Mouse (Mus musculus) megakaryocyte, embryonic 14.5 days (primary cell): Measurements from ENCODE around the gene Mrpl58. TPM values are rescaled to one million over a fixed set of nuclear protein-coding genes. Genes with fewer than 3 reads are reported as not detected.
A peak's percentile ranks its signal among the peaks of the same experiment; 100 is the strongest.

Experiments
- H3K27me3 ChIP-seq: replicated peaks from 2 replicates; pipeline ENCODE3; 2012; ENCODE audit warnings: inconsistent platforms
- H3K36me3 ChIP-seq: replicated peaks from 2 replicates; pipeline ENCODE3; 2012; ENCODE audit warnings: low read length, inconsistent platforms, mixed read lengths
- H3K4me1 ChIP-seq: 2 replicates; pipeline ENCODE4 v1.6.1; 2012; ENCODE audit warnings: inconsistent platforms
- H3K4me3 ChIP-seq: replicated peaks from 2 replicates; pipeline ENCODE3; 2012; ENCODE audit warnings: moderate library complexity, mild to moderate bottlenecking, inconsistent platforms
- H3K9me3 ChIP-seq: 2 replicates; pipeline ENCODE4 v1.6.1; 2012; ENCODE audit warnings: inconsistent platforms
- FLI1 ChIP-seq: IDR thresholded peaks from 2 replicates; pipeline ENCODE4 v1.6.1; 2012; ENCODE audit warnings: low read length, inconsistent platforms, mixed read lengths
- GATA1 ChIP-seq: IDR thresholded peaks from 3 replicates; pipeline ENCODE4 v1.6.1; 2012; ENCODE audit warnings: mixed read lengths, low read length, inconsistent platforms, borderline replicate concordance
- polyA plus RNA-seq: library from polyadenylated mRNA; stranded (reverse); fragments of >175 nt; gene quantifications from 2 replicates; pipeline ENCODE4 v1.2.3, GENCODE M21; 2012; ENCODE audit warnings: low replicate concordance; ENCODE audit not compliant: insufficient read depth

The Mrpl58 gene
- polyA plus RNA-seq, 1 experiment: 67.6 TPM

DNA sequence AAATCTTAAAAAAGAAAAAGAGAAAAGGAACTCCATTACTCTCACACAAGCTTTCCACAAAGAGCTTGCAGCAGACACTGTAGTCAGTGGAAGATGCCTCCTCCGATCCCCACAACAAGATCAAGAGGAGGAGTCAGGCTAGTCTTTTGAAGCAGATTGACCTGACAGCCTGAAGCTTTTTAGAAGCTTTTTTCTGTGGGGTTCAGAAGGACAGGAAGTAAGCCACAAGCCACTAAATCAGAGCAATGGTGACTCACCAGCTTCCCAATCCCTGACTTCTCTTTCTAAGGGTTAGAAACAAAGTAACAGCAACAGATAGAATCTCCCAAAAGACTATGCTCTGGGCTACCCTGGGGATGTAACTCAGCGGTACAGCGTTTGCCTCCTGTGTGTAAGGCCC lies 35.8 kb downstream of the Mrpl58 start:
- no peak for TF ChIP-seq GATA1
- no peak for TF ChIP-seq FLI1
- peaks cover 90% of the 10 kb centered on the region for H3K27me3 ChIP-seq
- H3K4me3 ChIP-seq: no peak overlapping the region
- peaks cover 23% of the 10 kb centered on the region for H3K9me3 ChIP-seq
- H3K4me1 ChIP-seq: peaks cover 19% of the 10 kb centered on the region
- H3K36me3 ChIP-seq: no peaks in the 10 kb centered on the region

DNA sequence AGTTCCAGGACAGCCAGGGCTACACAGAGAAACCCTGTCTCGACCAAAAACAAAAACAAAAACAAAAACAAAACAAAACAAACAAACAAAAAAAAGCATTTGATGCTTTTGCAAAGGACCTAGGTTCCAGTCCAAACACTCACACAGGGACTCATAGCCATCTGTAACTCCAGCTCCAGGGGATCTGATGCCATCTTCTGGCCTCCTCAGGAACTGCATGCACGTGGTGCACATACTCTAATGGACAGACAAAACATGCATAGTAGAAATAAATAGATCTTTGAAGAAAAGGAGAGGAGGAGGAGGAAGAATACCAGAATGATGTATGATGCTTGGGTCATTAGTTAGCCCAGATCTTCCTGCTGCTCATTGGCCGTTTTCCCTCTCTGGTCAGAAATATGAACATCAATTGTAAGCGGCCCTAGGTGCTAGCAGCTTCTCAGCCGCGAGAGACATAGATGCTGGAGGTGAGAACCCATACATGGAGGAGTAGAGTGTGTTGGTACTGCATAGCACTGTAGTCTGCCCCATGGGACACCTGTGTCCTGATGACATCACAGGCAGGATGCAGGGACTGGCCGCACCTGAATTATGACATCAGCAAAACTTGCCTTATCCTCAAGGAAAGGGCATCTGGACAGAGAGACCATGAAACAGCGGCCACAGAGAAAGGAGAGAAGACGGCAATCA lies 36.5 kb downstream of the Mrpl58 start, which contains the start of gene Trim80:
TSS of gene Trim80 (plus strand) at position 640 of the 690 bp plus-strand sequence.
- H3K27me3 ChIP-seq: peaks cover 87% of the 10 kb centered on the region

DNA sequence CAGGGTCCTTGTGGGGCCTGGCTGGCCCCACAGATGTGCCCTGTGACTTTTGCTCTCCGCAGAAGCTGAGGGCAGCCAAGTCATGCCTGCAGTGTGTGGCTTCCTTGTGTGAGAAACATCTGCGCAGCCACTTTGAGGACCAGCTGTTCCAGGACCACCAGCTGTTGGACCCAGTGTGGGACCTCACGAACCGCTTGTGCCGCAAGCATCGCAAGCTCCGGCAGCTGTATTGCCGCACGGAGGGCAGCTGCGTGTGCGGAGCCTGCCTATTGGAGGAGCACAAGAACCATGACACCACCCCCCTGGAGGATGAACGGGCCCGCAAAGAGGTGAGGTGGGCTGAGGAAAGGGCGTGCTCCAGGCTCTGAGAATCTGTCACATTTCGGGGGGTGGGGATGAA lies 37.9 kb downstream of the Mrpl58 start:
- H3K27me3 ChIP-seq: peaks cover 86% of the 10 kb centered on the region
- H3K4me1 ChIP-seq: peaks cover 19% of the 10 kb centered on the region
- peaks cover 23% of the 10 kb centered on the region for H3K9me3 ChIP-seq
- no peaks in the 10 kb centered on the region for H3K36me3 ChIP-seq
- TF ChIP-seq FLI1 (no peak), GATA1 (no peak)
- no peak overlapping the region for H3K4me3 ChIP-seq

More for the DNA sequence above, 36.5 kb downstream of the Mrpl58 start, which contains the start of gene Trim80:
- no peak within 1 kb of the TSS for H3K4me3 ChIP-seq
- TF ChIP-seq GATA1 (no peak), FLI1 (no peak)
- peaks cover 23% of the 10 kb centered on the region for H3K9me3 ChIP-seq
- no peaks in the 10 kb centered on the region for H3K36me3 ChIP-seq
- H3K4me1 ChIP-seq: peaks cover 23% of the 10 kb centered on the region

DNA sequence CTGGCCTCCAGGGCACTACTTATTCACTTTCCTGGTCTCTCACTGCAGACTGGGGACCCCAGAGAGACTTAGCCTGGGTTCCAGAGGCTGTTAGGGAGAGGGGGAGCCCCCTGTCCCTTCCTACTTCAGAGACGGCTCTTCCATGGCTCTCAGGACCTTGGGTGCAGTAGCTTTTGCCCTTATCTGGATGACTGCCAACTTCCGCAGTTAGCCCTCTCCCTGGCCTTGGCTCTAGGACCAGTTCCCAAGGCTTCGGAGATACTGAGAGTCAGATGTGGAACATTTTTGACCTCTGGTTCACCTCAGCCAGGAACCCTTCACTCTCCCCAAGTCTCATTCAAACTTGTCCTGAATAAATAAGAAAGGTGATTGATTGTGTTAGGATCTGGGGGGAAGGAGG lies 43.4 kb downstream of the Mrpl58 start:
- no peak for TF ChIP-seq FLI1
- TF ChIP-seq GATA1: no peak
- peaks cover 89% of the 10 kb centered on the region for H3K27me3 ChIP-seq
- H3K4me3 ChIP-seq: no peak overlapping the region
- H3K4me1 ChIP-seq: peaks cover 41% of the 10 kb centered on the region
- no peaks in the 10 kb centered on the region for H3K36me3 ChIP-seq
- H3K9me3 ChIP-seq: 0 out of 2 replicates have a peak, but pooled peaks cover 8% of the 10 kb centered on the region

DNA sequence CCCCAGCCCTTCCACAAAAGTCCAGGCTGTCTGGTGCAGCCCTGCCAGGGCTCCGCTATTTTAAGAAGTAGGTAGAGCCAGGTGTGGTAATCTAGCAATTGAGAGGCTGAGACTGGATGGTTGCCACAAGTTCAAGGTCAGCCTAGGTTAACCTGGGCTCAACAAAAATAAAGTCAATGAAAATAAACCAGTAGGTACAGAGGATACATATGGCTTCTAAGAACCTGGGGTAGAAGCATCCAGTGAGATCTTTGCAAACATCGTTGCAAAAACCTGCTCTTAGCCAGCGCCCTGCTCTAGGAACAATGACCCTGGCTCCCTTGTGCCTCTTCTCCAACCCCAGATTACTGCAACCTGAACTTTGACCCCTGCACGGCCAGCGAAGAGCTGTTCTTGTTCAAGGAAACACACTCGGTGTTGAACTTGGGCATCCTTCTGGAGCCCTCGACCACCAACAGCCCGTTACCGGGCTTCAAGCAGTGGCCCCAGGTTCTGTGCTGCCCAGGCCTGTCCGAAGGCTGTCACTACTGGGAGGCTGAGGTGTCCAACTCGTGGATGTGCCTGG lies 43.9 kb downstream of the Mrpl58 start:
- Histone ChIP-seq H3K36me3 (no peaks in the 10 kb centered on the region), H3K27me3 (peaks cover 90% of the 10 kb centered on the region), H3K9me3 (0 out of 2 replicates have a peak, but pooled peaks cover 8% of the 10 kb centered on the region), H3K4me1 (peaks cover 45% of the 10 kb centered on the region), H3K4me3 (no peak overlapping the region)
- TF ChIP-seq GATA1 (no peak), FLI1 (no peak)

DNA sequence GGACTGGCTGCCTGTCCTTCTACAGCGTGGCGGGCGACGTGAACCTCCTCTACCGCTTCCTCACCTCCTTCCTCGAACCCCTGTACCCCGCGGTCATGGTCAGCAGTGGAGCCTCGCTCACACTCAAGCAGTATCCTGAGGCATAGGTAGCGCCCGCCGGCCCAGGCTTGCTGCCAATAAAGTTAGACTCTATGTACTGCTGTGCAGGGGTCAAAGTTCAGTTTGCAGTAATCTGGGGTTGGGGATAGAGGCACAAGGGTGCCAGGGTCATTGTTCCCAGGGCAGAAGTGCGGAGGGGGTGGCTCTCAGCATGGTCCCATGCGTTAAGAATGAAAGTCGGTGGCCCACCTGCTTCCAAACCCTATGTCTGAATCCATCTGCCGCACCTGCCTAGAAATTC lies 44.5 kb downstream of the Mrpl58 start:
- TF ChIP-seq FLI1 (no peak), GATA1 (no peak)
- H3K27me3 ChIP-seq: peaks cover 89% of the 10 kb centered on the region
- H3K4me1 ChIP-seq: peaks cover 45% of the 10 kb centered on the region
- peak overlapping the region; percentile 53 for H3K4me3 ChIP-seq
- H3K9me3 ChIP-seq: 0 out of 2 replicates have a peak, but pooled peaks cover 8% of the 10 kb centered on the region
- H3K36me3 ChIP-seq: no peaks in the 10 kb centered on the region

DNA sequence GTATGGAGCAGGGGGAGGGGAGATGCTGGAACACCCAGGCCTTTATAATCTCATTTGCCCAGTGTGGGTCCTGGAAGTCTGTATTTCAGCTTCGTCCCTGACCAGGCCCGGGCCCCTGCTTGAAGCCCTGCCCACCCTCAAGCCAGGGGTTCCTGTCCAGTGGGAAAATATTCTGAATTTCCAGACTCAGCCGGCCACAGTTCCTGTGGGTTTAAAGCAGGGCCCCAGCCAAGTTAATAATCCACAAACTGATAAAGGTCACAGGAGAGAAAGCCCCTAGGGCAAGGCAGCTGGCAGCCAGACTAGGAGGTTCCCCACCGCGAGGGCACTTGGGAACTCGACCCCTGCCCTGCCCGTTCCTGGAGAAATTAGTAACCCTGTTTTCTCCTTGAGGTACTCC lies 45.4 kb downstream of the Mrpl58 start:
- no peaks in the 10 kb centered on the region for H3K36me3 ChIP-seq
- 0 out of 2 replicates have a peak, but pooled peaks cover 5% of the 10 kb centered on the region for H3K9me3 ChIP-seq
- H3K4me1 ChIP-seq: peaks cover 45% of the 10 kb centered on the region
- peaks cover 88% of the 10 kb centered on the region for H3K27me3 ChIP-seq
- no peak overlapping the region for H3K4me3 ChIP-seq
- TF ChIP-seq GATA1: no peak
- TF ChIP-seq FLI1: no peak

DNA sequence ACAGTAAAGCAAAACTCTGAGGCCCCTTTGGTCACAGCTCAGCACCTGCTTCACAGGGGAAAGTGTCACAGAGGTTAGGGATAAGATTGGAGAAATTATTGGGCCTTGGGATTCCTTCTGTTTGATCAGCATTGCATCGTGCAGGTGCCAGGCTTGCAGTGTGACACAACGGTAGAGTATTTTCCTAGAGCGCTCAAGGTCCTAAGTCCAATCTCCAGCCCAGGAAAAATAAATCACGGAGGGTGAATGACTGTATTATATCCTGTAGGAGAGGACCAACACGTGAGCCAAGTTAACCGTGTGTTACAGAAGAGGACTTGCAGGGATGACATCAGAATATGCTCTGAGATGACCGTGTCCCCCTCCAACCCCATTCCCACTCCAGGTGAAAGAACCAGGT lies 46.6 kb downstream of the Mrpl58 start:
- no peaks in the 10 kb centered on the region for H3K36me3 ChIP-seq
- peaks cover 82% of the 10 kb centered on the region for H3K27me3 ChIP-seq
- H3K9me3 ChIP-seq: peaks cover 15% of the 10 kb centered on the region
- no peak for TF ChIP-seq FLI1
- TF ChIP-seq GATA1: no peak
- H3K4me1 ChIP-seq: peaks cover 40% of the 10 kb centered on the region
- H3K4me3 ChIP-seq: no peak overlapping the region

DNA sequence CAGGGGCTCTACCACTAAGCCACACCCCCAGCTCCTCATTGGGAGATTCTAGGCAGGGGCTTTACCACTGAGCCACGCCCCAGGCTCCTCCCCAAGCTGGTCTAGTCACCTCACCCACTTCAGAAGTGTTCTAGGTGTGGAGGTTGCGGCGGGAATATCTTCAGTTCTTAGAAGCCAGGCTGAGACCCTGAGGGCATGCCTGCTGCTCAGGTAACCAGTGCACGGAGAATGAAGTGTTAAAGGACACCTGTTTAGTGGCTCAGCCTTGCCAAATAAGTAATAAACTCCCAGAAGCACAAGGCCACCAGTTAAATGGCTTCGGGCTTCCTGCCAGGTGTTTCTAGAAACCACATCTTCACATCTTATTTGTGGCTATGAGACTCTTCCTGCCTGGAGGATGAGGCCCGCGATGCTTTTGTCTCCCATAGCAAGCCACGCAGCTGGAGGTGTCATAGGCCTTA lies 48.3 kb downstream of the Mrpl58 start:
- no peak for TF ChIP-seq GATA1
- no peak for TF ChIP-seq FLI1
- Histone ChIP-seq H3K36me3 (no peaks in the 10 kb centered on the region), H3K9me3 (peaks cover 28% of the 10 kb centered on the region), H3K4me1 (peaks cover 31% of the 10 kb centered on the region), H3K27me3 (peaks cover 81% of the 10 kb centered on the region), H3K4me3 (no peak overlapping the region)

DNA sequence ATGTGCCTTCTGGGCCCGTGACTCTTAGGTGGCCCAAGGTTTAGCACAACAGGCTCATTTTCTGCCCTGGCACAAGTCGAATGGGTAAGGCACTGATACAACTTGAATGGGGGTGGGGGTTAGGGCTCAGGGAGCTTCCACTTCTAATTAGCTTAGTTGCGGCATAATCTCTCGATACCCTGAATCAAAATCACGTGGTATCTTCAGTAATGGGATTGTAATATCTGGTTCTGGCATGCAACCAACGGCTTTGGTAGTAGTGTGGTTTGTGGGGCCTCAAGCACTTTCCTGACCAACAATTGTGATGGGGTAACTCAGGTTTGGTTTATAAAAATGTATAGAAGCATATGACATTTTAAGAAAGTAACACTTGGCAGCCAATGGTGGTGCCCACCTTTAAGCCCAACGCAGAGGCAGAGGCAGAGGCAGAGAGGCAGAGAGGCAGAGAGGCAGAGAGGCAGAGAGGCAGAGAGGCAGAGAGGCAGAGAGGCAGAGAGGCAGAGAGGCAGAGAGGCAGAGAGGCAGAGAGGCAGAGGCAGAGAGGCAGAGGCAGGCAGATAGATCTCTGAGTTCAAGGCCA lies 48.8 kb downstream of the Mrpl58 start:
- peaks cover 81% of the 10 kb centered on the region for H3K27me3 ChIP-seq
- H3K9me3 ChIP-seq: peaks cover 28% of the 10 kb centered on the region
- TF ChIP-seq GATA1: no peak
- no peaks in the 10 kb centered on the region for H3K36me3 ChIP-seq
- H3K4me1 ChIP-seq: peaks cover 32% of the 10 kb centered on the region
- H3K4me3 ChIP-seq: no peak overlapping the region
